Mouse (Mus musculus) ES-Bruce4 (cell line): ENCODE results near the gene Lamb3.

ENCODE experiments used
- CTCF ChIP-seq: IDR thresholded peaks from one replicate; pipeline ENCODE4 v1.8.1; 2011; ENCODE audit warnings: low read depth, low read length
- POLR2A ChIP-seq: IDR thresholded peaks from one replicate; pipeline ENCODE4 v1.8.1; 2011; ENCODE audit warnings: low read length; ENCODE audit not compliant: insufficient read depth

GRCm38 (mm10) chr1:193287578-193287977 lies 80.1 kb downstream of the Lamb3 start:
- TF ChIP-seq CTCF: no peak
- TF ChIP-seq POLR2A: no peak
